Mouse (Mus musculus): ENCODE measurements around the gene Fam89a. TPM values are rescaled to one million over a fixed set of nuclear protein-coding genes. Genes with fewer than 3 reads are reported as not detected.

The Fam89a gene
- 0.24 TPM in 1 of 2 replicates, not detected in the other for total RNA-seq (2021)
- long read RNA-seq, transcript Fam89a-201 (2 exons, 1,338 nt): major isoform, 12 of 14 reads
- long read RNA-seq, partial matches to known transcripts: 0 of 14 reads
- long read RNA-seq, other reads (novel, unspliced or antisense): 2 of 14 reads

DNA sequence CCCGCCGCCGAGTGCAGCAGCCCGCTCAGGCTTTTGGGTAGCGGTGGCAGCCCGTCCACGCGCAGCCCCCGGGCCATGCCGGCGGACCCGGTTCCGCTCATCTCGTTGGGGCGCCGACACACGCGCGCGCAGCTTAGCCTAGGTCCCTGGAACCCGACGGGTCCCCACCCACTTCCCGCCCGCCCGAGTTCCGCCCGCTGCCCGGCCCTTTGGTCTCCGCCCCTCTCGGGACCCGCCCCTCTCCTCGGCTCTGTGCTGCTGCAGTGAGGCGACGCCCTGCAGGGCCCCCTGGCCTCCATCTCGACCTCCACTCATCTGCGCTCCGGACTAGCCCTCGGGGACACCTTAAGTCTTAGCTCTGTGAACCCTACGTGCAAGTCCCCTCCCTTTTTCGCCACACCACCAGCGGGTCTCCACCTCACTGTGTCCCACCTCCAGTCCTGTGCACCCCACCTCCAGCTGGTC is at the start of gene Fam89a:
Fam89a (minus strand) TSS at position 124 of the 465 bp plus-strand sequence.
- DNase-seq: peak; percentile 73

DNA sequence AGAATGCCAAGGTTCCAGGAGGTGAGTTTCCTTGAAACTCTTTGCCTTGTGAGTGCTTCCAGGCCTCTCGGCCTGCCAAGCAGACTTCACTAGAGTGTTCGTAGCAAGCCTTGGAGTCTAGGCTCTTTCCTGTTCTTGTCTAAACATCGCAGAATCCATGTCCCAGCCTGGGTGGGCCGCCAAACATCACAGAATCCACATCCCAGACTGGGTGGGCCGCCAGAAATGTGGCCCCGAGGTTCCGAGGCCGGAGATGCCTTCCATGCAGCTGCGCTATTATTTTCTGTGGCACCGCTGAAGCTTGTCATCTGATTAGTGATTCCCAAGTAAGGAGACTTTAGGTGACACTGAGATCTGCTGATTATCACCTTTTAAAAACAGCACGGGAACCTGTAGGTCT is 48.9 kb upstream of the Fam89a start:
- no peak for DNase-seq

GRCm38 (mm10) chr8:124795781-124796488 is 44.3 kb upstream of the Fam89a start:
- DNase-seq: no peak

- peak; percentile 69 for DNase-seq
Observed at GRCm38 (mm10) chr8:124794486-124794780, 42.8 kb upstream of the Fam89a start.

GRCm38 (mm10) chr8:124793661-124794485 is 42.2 kb upstream of the Fam89a start:
- peak; percentile 15 for DNase-seq

DNA sequence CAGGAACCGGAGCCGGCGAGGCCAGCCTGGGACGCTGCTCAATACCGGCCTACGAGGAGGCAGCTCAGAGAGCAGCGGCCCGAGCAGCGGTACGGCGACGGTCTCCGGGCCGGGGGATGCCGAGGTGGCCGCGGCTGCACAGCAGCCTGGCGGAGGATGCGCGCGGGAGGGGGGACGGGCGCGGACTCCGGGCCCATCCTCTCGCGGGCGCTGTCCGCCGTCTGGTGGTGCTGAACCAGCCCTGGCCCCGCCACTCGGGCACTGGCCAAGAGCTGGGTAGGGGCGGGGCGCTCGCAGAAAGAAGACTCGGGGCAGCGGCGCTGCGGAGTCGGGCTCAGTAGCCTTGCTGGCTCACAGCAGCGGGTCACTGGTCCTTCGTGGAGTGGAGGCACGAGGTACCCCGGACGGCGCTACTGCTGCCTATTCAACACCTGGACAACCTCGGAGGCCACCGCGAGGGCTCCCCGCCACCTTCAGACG is 41.6 kb upstream of the Fam89a start:
- peak; percentile 97 for DNase-seq

DNA sequence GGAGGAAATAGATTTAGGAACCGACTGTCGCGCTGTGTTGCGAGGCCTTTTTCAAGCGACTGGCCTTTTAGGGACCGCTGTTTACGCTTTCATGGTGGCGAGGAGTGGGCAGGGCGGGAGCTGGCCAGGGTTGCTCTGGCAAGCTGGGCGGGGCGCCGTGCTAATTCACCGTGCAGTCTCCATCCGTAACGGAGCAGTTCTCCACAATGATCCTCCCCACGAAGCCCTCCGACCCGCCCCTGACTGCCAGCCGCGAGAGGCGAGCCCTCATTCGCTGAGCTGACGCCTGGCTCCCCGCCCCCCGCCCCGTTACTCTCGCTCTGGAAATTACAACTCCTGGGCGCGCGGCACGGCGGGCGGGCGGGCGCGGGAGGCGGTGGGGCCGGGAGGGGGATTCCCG is 41.1 kb upstream of the Fam89a start, which contains the start of gene Trim67:
Trim67 (plus strand) TSS at position 385 of the 400 bp plus-strand sequence.
- peak; percentile 65 for DNase-seq

- peak; percentile 29 for DNase-seq
Observed at GRCm38 (mm10) chr8:124792186-124792585, 40.6 kb upstream of the Fam89a start.

DNA sequence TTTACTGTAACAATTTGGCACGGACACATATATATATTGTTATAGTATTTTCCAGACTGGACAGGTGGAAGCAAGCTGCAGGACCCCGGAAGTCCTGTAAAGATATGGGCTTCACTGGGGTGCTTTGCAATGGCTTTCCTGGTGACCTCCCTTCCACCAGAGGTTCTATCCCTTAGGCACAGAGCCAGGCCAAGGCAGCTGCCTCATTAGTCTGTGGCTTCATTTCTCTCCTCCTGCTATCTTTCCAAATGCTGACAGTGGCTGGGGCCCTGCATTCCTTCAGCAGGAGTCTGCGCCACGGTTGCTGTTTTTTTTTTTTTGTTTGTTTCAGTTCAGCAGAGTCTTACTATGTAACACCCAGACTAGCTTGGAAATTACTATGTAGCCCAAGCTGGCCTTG is 40.1 kb upstream of the Fam89a start:
- DNase-seq: no peak

DNA sequence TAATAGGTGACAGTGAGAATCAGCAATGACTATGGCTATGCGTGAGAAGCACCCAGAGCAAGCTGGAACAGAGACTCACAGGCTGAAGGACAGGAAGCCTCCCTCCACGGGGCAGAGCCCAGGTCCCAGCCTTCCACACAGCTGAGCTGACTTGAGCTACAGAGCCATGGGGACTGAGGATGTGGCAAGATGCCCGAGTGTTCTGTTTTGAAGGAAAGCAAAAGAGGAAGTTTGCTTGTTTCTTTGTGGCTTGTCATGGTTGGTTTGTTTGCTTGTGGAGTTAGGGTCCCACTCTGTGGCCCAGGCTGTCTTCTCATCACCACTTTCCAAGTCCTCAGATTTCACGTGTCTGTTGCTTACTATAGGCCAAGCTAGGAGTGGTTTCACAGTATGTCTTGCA is 39.0 kb upstream of the Fam89a start:
- DNase-seq: no peak

DNA sequence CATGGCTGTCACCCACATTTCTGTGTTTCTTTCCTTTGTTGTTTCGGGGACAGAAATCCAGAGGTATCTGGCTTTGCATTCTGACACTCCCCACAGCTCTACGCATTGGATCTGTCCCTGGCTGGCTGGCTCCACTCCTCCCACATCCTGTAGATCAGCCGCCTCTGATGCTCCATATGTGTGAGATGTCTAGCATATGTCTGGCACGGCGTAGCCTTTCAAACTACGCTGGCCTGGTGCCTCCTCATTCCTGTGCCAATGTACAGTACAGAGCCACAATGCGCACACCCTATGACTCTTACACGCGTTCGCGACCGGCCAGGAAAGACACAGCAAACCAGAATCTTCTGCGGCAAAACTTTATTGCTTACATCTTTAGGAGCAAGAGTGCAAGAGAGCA is 33.0 kb upstream of the Fam89a start:
- no peak for DNase-seq

- DNase-seq: no peak
Observed at GRCm38 (mm10) chr8:124783228-124783627, 31.6 kb upstream of the Fam89a start.

DNA sequence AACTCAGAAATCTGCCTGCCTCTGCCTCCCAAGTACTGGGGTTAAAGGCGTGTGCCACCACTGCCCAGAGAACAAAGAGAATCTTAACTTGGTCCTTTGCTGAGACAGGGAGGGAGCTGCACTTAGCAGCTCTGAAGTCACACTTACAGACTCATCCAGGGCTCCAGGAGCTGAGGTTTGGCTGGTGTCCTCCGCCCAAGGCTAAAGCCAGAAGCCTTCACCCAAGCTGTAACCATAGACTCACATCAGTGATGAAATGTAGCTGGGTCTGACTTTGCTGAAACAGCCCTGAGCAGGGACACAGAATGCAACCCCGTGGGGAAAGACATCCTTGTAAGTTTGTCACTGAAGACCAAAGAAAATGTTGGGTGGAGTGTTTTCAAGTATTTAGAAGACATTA is 30.8 kb upstream of the Fam89a start:
- peak; percentile 10 for DNase-seq

DNA sequence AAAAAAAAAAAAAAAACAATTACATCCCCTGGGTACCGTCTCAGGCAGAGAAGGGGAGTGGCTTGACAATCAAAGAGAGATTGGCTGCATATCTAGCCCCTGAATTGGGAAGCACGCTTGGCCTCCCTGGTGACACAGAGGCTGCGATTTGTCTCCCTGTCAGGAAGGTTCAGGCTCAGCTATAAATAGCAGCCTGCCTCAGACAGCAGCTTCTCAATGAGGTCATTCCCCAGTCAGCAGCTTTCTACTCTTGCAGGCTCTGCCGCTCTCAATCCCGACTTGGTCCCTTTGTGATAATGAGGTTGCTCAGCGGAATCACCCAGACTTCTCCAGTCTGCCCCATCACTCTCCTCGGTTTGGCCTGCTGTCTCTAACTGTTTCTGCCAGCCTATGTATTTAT is 28.6 kb upstream of the Fam89a start:
- peak; percentile 47 for DNase-seq

- peak; percentile 84 for DNase-seq
Observed at GRCm38 (mm10) chr8:124775695-124776094, 24.1 kb upstream of the Fam89a start.

GRCm38 (mm10) chr8:124772389-124772788 is 20.8 kb upstream of the Fam89a start:
- no peak for DNase-seq

- no peak for DNase-seq
Observed at GRCm38 (mm10) chr8:124763061-124763460, 11.4 kb upstream of the Fam89a start.

GRCm38 (mm10) chr8:124758544-124758943 is 6.9 kb upstream of the Fam89a start:
- peak; percentile 20 for DNase-seq

- no peak for DNase-seq
Observed at GRCm38 (mm10) chr8:124756601-124757000, 5.0 kb upstream of the Fam89a start.

DNA sequence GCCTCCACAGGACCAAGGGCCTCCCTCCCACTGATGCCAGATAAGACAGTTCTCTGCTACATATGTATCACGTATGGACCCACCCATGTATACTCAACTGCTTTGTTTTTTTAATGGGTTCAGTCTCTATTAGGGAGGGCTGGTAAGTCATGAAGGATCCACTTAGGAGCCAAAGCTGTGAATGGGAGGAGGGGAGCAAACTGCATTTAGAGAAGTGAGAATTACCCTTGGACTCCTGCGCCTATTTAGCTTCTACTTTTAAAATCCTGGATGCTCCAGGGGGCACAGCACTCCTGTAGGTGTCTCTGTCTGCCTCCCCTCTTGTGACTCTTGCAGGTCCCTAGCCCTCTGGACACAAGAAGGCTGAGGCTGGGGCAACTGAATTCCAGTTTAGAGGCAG is 4.5 kb upstream of the Fam89a start:
- no peak for DNase-seq

GRCm38 (mm10) chr8:124755481-124755880 is 3.8 kb upstream of the Fam89a start:
- DNase-seq: no peak

GRCm38 (mm10) chr8:124754792-124755190 is 3.2 kb upstream of the Fam89a start:
- DNase-seq: no peak
